Mouse (Mus musculus): Measurements from ENCODE around the gene Clstn3. TPM values are rescaled to one million over a fixed set of nuclear protein-coding genes. Genes with fewer than 3 reads are reported as not detected.
"Not testable (repeated sequence)": the region's sequence is repeated elsewhere in the genome, so short reads cannot be mapped to it uniquely, and the experiment has no call there.

Gene Clstn3
- polyA plus RNA-seq, 1 experiment from 2014 or later: 1.2 TPM

GRCm38 (mm10) chr6:124492842-124493561, 28.4 kb upstream of the Clstn3 start, which contains the start of gene C1rl:
TSS of gene C1rl (plus strand) at chr6:124493113.
- peak within 1 kb of the TSS; percentile 56 for H3K27ac ChIP-seq (replicated peaks)
- TF ChIP-seq CTCF (IDR thresholded peaks at IDR 0.05; ENCODE audit: low read depth): peak; percentile 89
- no peak for TF ChIP-seq EP300 (optimal IDR thresholded peaks at IDR 0.05)
- ATAC-seq (ENCODE audit: low FRiP score, low TSS enrichment): peak; percentile 96
- H3K9me3 ChIP-seq (ENCODE audit: control insufficient read depth, low read length): no peaks in the 10 kb centered on the region
- peak; percentile 90 for DNase-seq (ENCODE audit: low spot score)
- no peaks in the 10 kb centered on the region for H3K4me1 ChIP-seq (replicated peaks; ENCODE audit: control insufficient read depth, insufficient read depth)
- no peak within 1 kb of the TSS for H3K9ac ChIP-seq (ENCODE audit: low read length)
- H3K4me2 ChIP-seq (replicated peaks; ENCODE audit: low read depth): no peak within 1 kb of the TSS
- H3K27me3 ChIP-seq (ENCODE audit: control insufficient read depth, insufficient read depth, low read length): no peaks in the 10 kb centered on the region
- no peak within 1 kb of the TSS for H3K4me3 ChIP-seq (ENCODE audit: low read depth, low read length)
- WGBS: 23% methylated on average over 4 of the region's 4 CpGs
- no peaks in the 10 kb centered on the region for H3K36me3 ChIP-seq (ENCODE audit: control insufficient read depth, insufficient read depth, low read length)

GRCm38 (mm10) chr6:124491427-124491826, 26.8 kb upstream of the Clstn3 start:
- Histone ChIP-seq H3K4me1 (replicated peaks; ENCODE audit: control insufficient read depth, insufficient read depth) (no peaks in the 10 kb centered on the region), H3K36me3 (ENCODE audit: control insufficient read depth, insufficient read depth, low read length) (no peaks in the 10 kb centered on the region), H3K9me3 (ENCODE audit: control insufficient read depth, low read length) (no peaks in the 10 kb centered on the region), H3K9ac (ENCODE audit: low read length) (no peak overlapping the region), H3K27me3 (ENCODE audit: control insufficient read depth, insufficient read depth, low read length) (no peaks in the 10 kb centered on the region), H3K27ac (replicated peaks) (no peak overlapping the region), H3K4me2 (replicated peaks; ENCODE audit: low read depth) (no peak overlapping the region), H3K4me3 (ENCODE audit: low read depth, low read length) (no peak overlapping the region)
- WGBS: 79% methylated on average over 6 of the region's 6 CpGs
- ATAC-seq (ENCODE audit: low FRiP score, low TSS enrichment) (no peak), DNase-seq (ENCODE audit: low spot score) (no peak)
- TF ChIP-seq CTCF (IDR thresholded peaks at IDR 0.05; ENCODE audit: low read depth) (no peak), EP300 (optimal IDR thresholded peaks at IDR 0.05) (no peak)

GRCm38 (mm10) chr6:124488952-124489351, 24.4 kb upstream of the Clstn3 start:
- H3K9me3 ChIP-seq (ENCODE audit: control insufficient read depth, low read length): no peaks in the 10 kb centered on the region
- H3K9ac ChIP-seq (ENCODE audit: low read length): no peak overlapping the region
- H3K27me3 ChIP-seq (ENCODE audit: control insufficient read depth, insufficient read depth, low read length): no peaks in the 10 kb centered on the region
- H3K4me3 ChIP-seq (ENCODE audit: low read depth, low read length): no peak overlapping the region
- no peak overlapping the region for H3K4me2 ChIP-seq (replicated peaks; ENCODE audit: low read depth)
- DNase-seq (ENCODE audit: low spot score) (no peak), ATAC-seq (ENCODE audit: low FRiP score, low TSS enrichment) (no peak)
- no peak for TF ChIP-seq EP300 (optimal IDR thresholded peaks at IDR 0.05)
- TF ChIP-seq CTCF (IDR thresholded peaks at IDR 0.05; ENCODE audit: low read depth): no peak
- no peak overlapping the region for H3K27ac ChIP-seq (replicated peaks)
- H3K4me1 ChIP-seq (replicated peaks; ENCODE audit: control insufficient read depth, insufficient read depth): no peaks in the 10 kb centered on the region
- 78% methylated on average over 4 of the region's 4 CpGs for WGBS
- H3K36me3 ChIP-seq (ENCODE audit: control insufficient read depth, insufficient read depth, low read length): no peaks in the 10 kb centered on the region

- DNase-seq (ENCODE audit: low spot score): no peak
- no peak overlapping the region for H3K27ac ChIP-seq (replicated peaks)
- H3K9me3 ChIP-seq (ENCODE audit: control insufficient read depth, low read length): no peaks in the 10 kb centered on the region
- no peaks in the 10 kb centered on the region for H3K4me1 ChIP-seq (replicated peaks; ENCODE audit: control insufficient read depth, insufficient read depth)
- ATAC-seq (ENCODE audit: low FRiP score, low TSS enrichment): no peak
- WGBS: 40% methylated on average over 2 of the region's 2 CpGs
- H3K27me3 ChIP-seq (ENCODE audit: control insufficient read depth, insufficient read depth, low read length): no peaks in the 10 kb centered on the region
- no peak overlapping the region for H3K4me2 ChIP-seq (replicated peaks; ENCODE audit: low read depth)
- TF ChIP-seq CTCF (IDR thresholded peaks at IDR 0.05; ENCODE audit: low read depth) (no peak), EP300 (optimal IDR thresholded peaks at IDR 0.05) (no peak)
- no peak overlapping the region for H3K9ac ChIP-seq (ENCODE audit: low read length)
- H3K36me3 ChIP-seq (ENCODE audit: control insufficient read depth, insufficient read depth, low read length): no peaks in the 10 kb centered on the region
- H3K4me3 ChIP-seq (ENCODE audit: low read depth, low read length): no peak overlapping the region
Measured at GRCm38 (mm10) chr6:124487509-124487908, 22.9 kb upstream of the Clstn3 start.

- DNase-seq (ENCODE audit: low spot score) (no peak), ATAC-seq (ENCODE audit: low FRiP score, low TSS enrichment) (no peak)
- TF ChIP-seq EP300 (optimal IDR thresholded peaks at IDR 0.05): no peak
- TF ChIP-seq CTCF (IDR thresholded peaks at IDR 0.05; ENCODE audit: low read depth): no peak
- WGBS: 30% methylated on average over 21 of the region's 21 CpGs
- no peak overlapping the region for H3K9ac ChIP-seq (ENCODE audit: low read length)
- no peaks in the 10 kb centered on the region for H3K9me3 ChIP-seq (ENCODE audit: control insufficient read depth, low read length)
- no peak overlapping the region for H3K27ac ChIP-seq (replicated peaks)
- no peaks in the 10 kb centered on the region for H3K4me1 ChIP-seq (replicated peaks; ENCODE audit: control insufficient read depth, insufficient read depth)
- no peak overlapping the region for H3K4me3 ChIP-seq (ENCODE audit: low read depth, low read length)
- no peaks in the 10 kb centered on the region for H3K27me3 ChIP-seq (ENCODE audit: control insufficient read depth, insufficient read depth, low read length)
- H3K4me2 ChIP-seq (replicated peaks; ENCODE audit: low read depth): 0 out of 2 replicates have a peak overlapping the region, but pooled peaks have one; percentile 29
- no peaks in the 10 kb centered on the region for H3K36me3 ChIP-seq (ENCODE audit: control insufficient read depth, insufficient read depth, low read length)
Measured at GRCm38 (mm10) chr6:124485414-124486144, 21.0 kb upstream of the Clstn3 start.

GRCm38 (mm10) chr6:124484851-124485250, 20.3 kb upstream of the Clstn3 start:
- DNase-seq (ENCODE audit: low spot score): no peak
- ATAC-seq (ENCODE audit: low FRiP score, low TSS enrichment): no peak
- no peaks in the 10 kb centered on the region for H3K4me1 ChIP-seq (replicated peaks; ENCODE audit: control insufficient read depth, insufficient read depth)
- H3K4me3 ChIP-seq (ENCODE audit: low read depth, low read length): no peak overlapping the region
- no peak overlapping the region for H3K27ac ChIP-seq (replicated peaks)
- no peaks in the 10 kb centered on the region for H3K27me3 ChIP-seq (ENCODE audit: control insufficient read depth, insufficient read depth, low read length)
- 56% methylated on average over 7 of the region's 7 CpGs for WGBS
- H3K9me3 ChIP-seq (ENCODE audit: control insufficient read depth, low read length): no peaks in the 10 kb centered on the region
- H3K9ac ChIP-seq (ENCODE audit: low read length): no peak overlapping the region
- H3K36me3 ChIP-seq (ENCODE audit: control insufficient read depth, insufficient read depth, low read length): no peaks in the 10 kb centered on the region
- no peak overlapping the region for H3K4me2 ChIP-seq (replicated peaks; ENCODE audit: low read depth)
- TF ChIP-seq CTCF (IDR thresholded peaks at IDR 0.05; ENCODE audit: low read depth): no peak
- no peak for TF ChIP-seq EP300 (optimal IDR thresholded peaks at IDR 0.05)

GRCm38 (mm10) chr6:124483831-124484230, 19.2 kb upstream of the Clstn3 start:
- not testable (repeated sequence) for H3K4me1 ChIP-seq (replicated peaks; ENCODE audit: control insufficient read depth, insufficient read depth); DNase-seq (ENCODE audit: low spot score); ATAC-seq (ENCODE audit: low FRiP score, low TSS enrichment); H3K9me3 ChIP-seq (ENCODE audit: control insufficient read depth, low read length); H3K4me2 ChIP-seq (replicated peaks; ENCODE audit: low read depth); H3K27ac ChIP-seq (replicated peaks); H3K9ac ChIP-seq (ENCODE audit: low read length); H3K4me3 ChIP-seq (ENCODE audit: low read depth, low read length); H3K36me3 ChIP-seq (ENCODE audit: control insufficient read depth, insufficient read depth, low read length); H3K27me3 ChIP-seq (ENCODE audit: control insufficient read depth, insufficient read depth, low read length)
- WGBS: 85% methylated on average over 3 of the region's 3 CpGs

Data from stomach, postnatal 0 days (tissue).